Mouse (Mus musculus): ENCODE data around the gene Cacna1h. TPM values are rescaled to one million over a fixed set of nuclear protein-coding genes. Genes with fewer than 3 reads are reported as not detected.

The Cacna1h gene
- polyA plus RNA-seq (2012; fragmentation: generic; extraction: Trizol), result 0.12 TPM

DNA sequence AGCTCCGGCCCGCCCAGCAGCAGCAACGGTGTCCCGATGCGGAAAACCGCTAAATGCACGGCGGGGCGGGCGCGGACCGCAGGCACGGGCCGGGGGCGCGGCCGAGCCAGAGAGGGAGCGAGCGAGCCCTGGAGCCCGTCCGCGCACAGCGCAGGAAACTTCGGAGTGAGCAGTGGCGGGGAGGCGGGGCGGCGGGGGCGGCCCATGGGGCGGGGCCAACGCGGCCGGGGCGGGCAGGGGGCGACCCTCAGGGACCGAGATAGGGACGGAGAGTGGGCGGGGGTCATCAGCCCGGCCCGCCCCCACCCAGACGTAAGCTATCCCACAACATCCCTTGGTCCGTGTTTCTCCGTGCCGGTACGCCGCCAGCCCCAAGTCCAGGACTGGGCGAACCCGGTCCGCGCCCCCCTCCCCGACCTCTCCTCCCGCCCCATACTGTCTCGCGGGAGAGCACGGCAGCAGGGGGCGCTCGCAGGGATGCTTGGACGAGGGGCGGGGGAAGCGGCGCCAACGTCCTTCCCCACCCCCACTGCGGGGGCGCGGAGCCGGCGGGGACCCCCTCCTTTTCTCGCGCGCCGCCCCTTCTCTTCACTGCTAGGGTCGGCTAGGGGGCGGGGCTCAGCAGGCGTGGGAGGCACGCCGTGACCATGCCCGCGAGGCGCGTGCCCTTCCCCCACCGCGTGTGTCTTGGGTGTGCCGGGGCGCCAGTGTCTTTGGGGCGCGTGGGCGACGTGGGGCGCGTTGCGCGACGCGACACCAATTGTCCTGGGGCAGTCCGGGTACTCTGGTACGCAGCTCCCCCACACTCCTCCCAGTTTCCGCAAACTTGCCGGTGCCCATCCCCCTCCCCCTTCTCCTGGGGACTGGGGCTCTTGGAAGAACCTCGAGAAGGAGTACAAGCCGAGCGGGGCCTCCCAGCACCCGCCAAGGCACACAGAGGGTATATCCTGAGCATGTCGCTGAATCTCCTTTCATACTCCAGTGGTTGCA is at the start of gene Cacna1h:
Cacna1h (minus strand) TSS at position 167 of the 990 bp plus-strand sequence.
- TF ChIP-seq POLR2A (IDR thresholded peaks at IDR 0.05; ENCODE audit: insufficient read length, low read depth) (no peak), USF1 (IDR thresholded peaks at IDR 0.05; ENCODE audit: low read depth) (no peak), TCF3 (IDR thresholded peaks at IDR 0.05; ENCODE audit: insufficient read length, low read depth) (no peak), CEBPB (IDR thresholded peaks at IDR 0.05; ENCODE audit: insufficient read depth, poor library complexity, severe bottlenecking) (no peak), MYOG (IDR thresholded peaks at IDR 0.05; ENCODE audit: control insufficient read depth in 1 of 3, insufficient read depth in 1 of 3, insufficient read length in 2 of 3, low read depth in 2 of 3) (no peak), E2F4 (IDR thresholded peaks at IDR 0.05; ENCODE audit: insufficient read depth) (no peak), POLR2AphosphoS2 (IDR thresholded peaks at IDR 0.05; ENCODE audit: insufficient read length, low read depth) (no peak), MYOD1 (IDR thresholded peaks at IDR 0.05; ENCODE audit: control insufficient read depth in 1 of 3, insufficient read length in 2 of 3, low read depth in 2 of 3) (no peak)
- Histone ChIP-seq H3K27me3 (ENCODE audit: control insufficient read depth, insufficient read depth, insufficient read length) (peaks cover 66% of the 10 kb centered on the region), H3K4me3 (no peak within 1 kb of the TSS)

DNA sequence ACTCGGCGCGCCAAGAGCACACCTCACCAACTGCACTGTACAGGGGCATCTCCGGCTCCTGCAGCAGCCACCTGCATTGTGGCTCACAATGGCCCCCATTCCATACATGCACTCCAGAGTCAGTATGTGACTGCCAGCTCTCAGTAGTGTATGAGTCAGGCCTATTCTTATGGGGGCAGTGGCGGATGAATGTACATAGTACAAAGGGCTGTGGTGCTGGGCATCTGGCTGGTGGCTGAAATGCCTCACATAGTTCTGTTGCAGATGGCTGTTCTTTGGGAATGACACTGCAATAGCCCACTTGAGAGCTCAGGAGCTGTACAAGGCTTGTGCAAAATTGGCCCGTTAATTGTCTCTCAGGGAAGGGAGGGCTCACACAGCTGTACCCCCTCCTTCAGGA is 48.5 kb upstream of the Cacna1h start:
- H3K79me2 ChIP-seq (ENCODE audit: control insufficient read depth, insufficient read depth), result no peaks in the 10 kb centered on the region
- TF ChIP-seq E2F4 (IDR thresholded peaks at IDR 0.05; ENCODE audit: insufficient read depth) (no peak), POLR2A (IDR thresholded peaks at IDR 0.05; ENCODE audit: insufficient read length, low read depth) (no peak), MAX (IDR thresholded peaks at IDR 0.05; ENCODE audit: low read depth) (no peak), USF1 (IDR thresholded peaks at IDR 0.05; ENCODE audit: low read depth) (no peak), REST (IDR thresholded peaks at IDR 0.05; ENCODE audit: insufficient read depth, insufficient read length) (no peak), POLR2AphosphoS2 (IDR thresholded peaks at IDR 0.05; ENCODE audit: insufficient read length, low read depth) (no peak), CEBPB (IDR thresholded peaks at IDR 0.05; ENCODE audit: insufficient read depth, poor library complexity, severe bottlenecking) (no peak), MYOG (IDR thresholded peaks at IDR 0.05; ENCODE audit: control insufficient read depth in 1 of 3, insufficient read depth in 1 of 3, insufficient read length in 2 of 3, low read depth in 2 of 3) (peak in 1 of 3 experiments; percentile 20), TCF12 (IDR thresholded peaks at IDR 0.05; ENCODE audit: insufficient read depth, poor library complexity, severe bottlenecking) (no peak), MYOD1 (IDR thresholded peaks at IDR 0.05; ENCODE audit: control insufficient read depth in 1 of 3, insufficient read length in 2 of 3, low read depth in 2 of 3) (peak in 1 of 3 experiments; percentile 20), TCF3 (IDR thresholded peaks at IDR 0.05; ENCODE audit: insufficient read length, low read depth) (no peak)
- H3K27me3 ChIP-seq (ENCODE audit: control insufficient read depth, insufficient read depth, insufficient read length), result peaks cover 94% of the 10 kb centered on the region
- H3ac ChIP-seq (ENCODE audit: control insufficient read depth, insufficient read length), result no peak overlapping the region
- no peak overlapping the region for H3K4me2 ChIP-seq (ENCODE audit: low read depth)
- H3K4me3 ChIP-seq, result no peak overlapping the region
- no peaks in the 10 kb centered on the region for H3K36me3 ChIP-seq (ENCODE audit: control insufficient read depth, insufficient read depth)

More for the DNA sequence above, at the start of gene Cacna1h:
- no peaks in the 10 kb centered on the region for H3K79me2 ChIP-seq (ENCODE audit: control insufficient read depth, insufficient read depth)
- H3K36me3 ChIP-seq (ENCODE audit: control insufficient read depth, insufficient read depth), result no peaks in the 10 kb centered on the region
- no peak within 1 kb of the TSS for H3K4me2 ChIP-seq (ENCODE audit: low read depth)
- H3ac ChIP-seq (ENCODE audit: control insufficient read depth, insufficient read length), result no peak within 1 kb of the TSS

DNA sequence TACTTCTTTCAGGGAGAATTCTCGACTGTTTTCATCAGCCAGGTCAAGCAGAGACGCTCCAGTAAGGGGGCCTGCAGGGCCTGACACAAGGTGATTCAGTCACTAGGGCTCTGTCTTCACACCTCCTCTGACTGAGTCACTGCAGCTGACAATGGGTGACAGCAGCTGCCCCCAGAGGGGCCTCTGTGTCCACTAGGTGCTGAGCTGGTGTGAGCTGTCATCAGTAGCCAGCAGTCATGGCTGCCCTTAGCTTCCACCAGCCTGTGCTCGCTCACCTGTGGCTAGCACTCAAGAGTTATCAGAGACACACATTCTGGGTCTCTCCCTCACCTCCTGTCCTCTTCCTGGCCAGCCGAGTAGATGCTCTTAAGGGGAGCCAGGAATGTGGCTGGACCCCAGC is 47.2 kb upstream of the Cacna1h start:
- H3ac ChIP-seq (ENCODE audit: control insufficient read depth, insufficient read length), result no peak overlapping the region
- no peak overlapping the region for H3K4me3 ChIP-seq
- no peaks in the 10 kb centered on the region for H3K79me2 ChIP-seq (ENCODE audit: control insufficient read depth, insufficient read depth)
- H3K36me3 ChIP-seq (ENCODE audit: control insufficient read depth, insufficient read depth), result no peaks in the 10 kb centered on the region
- no peak overlapping the region for H3K4me2 ChIP-seq (ENCODE audit: low read depth)
- peaks cover 86% of the 10 kb centered on the region for H3K27me3 ChIP-seq (ENCODE audit: control insufficient read depth, insufficient read depth, insufficient read length)
- TF ChIP-seq TCF3 (IDR thresholded peaks at IDR 0.05; ENCODE audit: insufficient read length, low read depth), result no peak
- no peak for TF ChIP-seq SRF (IDR thresholded peaks at IDR 0.05; ENCODE audit: control insufficient read depth, insufficient read length, low read depth)
- peak in 1 of 3 experiments; percentile 44 for TF ChIP-seq MYOD1 (IDR thresholded peaks at IDR 0.05; ENCODE audit: control insufficient read depth in 1 of 3, insufficient read length in 2 of 3, low read depth in 2 of 3)
- no peak for TF ChIP-seq REST (IDR thresholded peaks at IDR 0.05; ENCODE audit: insufficient read depth, insufficient read length)
- TF ChIP-seq CEBPB (IDR thresholded peaks at IDR 0.05; ENCODE audit: insufficient read depth, poor library complexity, severe bottlenecking), result no peak

DNA sequence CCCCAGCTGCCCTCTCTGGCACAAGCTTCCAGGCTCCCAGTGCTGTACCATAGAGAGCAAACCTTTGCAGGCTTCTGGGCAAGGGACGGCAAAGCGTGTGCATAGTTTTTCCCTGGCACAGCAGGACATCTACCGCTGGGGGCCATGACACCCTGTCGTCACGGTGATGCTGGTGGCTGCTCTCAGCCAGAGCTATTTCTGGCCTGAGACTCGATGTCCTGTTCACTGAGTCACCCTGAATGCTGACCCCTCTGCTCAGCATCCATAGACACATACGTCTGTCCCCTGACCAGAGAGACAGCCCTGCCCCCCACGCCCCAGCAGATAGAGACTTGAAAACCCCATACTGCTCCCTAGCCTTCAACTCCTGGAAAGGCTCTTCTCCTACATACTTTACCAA is 46.6 kb upstream of the Cacna1h start:
- TF ChIP-seq SRF (IDR thresholded peaks at IDR 0.05; ENCODE audit: control insufficient read depth, insufficient read length, low read depth) (no peak), USF1 (IDR thresholded peaks at IDR 0.05; ENCODE audit: low read depth) (no peak), TCF12 (IDR thresholded peaks at IDR 0.05; ENCODE audit: insufficient read depth, poor library complexity, severe bottlenecking) (no peak), REST (IDR thresholded peaks at IDR 0.05; ENCODE audit: insufficient read depth, insufficient read length) (no peak), POLR2AphosphoS2 (IDR thresholded peaks at IDR 0.05; ENCODE audit: insufficient read length, low read depth) (no peak), MYOG (IDR thresholded peaks at IDR 0.05; ENCODE audit: control insufficient read depth in 1 of 3, insufficient read depth in 1 of 3, insufficient read length in 2 of 3, low read depth in 2 of 3) (no peak), CEBPB (IDR thresholded peaks at IDR 0.05; ENCODE audit: insufficient read depth, poor library complexity, severe bottlenecking) (no peak), E2F4 (IDR thresholded peaks at IDR 0.05; ENCODE audit: insufficient read depth) (no peak), MYOD1 (IDR thresholded peaks at IDR 0.05; ENCODE audit: control insufficient read depth in 1 of 3, insufficient read length in 2 of 3, low read depth in 2 of 3) (no peak), POLR2A (IDR thresholded peaks at IDR 0.05; ENCODE audit: insufficient read length, low read depth) (no peak), TCF3 (IDR thresholded peaks at IDR 0.05; ENCODE audit: insufficient read length, low read depth) (no peak), MAX (IDR thresholded peaks at IDR 0.05; ENCODE audit: low read depth) (no peak)
- peaks cover 79% of the 10 kb centered on the region for H3K27me3 ChIP-seq (ENCODE audit: control insufficient read depth, insufficient read depth, insufficient read length)
- no peak overlapping the region for H3K4me3 ChIP-seq
- H3K4me2 ChIP-seq (ENCODE audit: low read depth), result no peak overlapping the region
- H3ac ChIP-seq (ENCODE audit: control insufficient read depth, insufficient read length), result no peak overlapping the region
- no peaks in the 10 kb centered on the region for H3K36me3 ChIP-seq (ENCODE audit: control insufficient read depth, insufficient read depth)
- no peaks in the 10 kb centered on the region for H3K79me2 ChIP-seq (ENCODE audit: control insufficient read depth, insufficient read depth)

All from myocyte (in vitro differentiated cells).